Mouse (Mus musculus): ENCODE results near the gene Prkch. TPM values are rescaled to one million over a fixed set of nuclear protein-coding genes. Genes with fewer than 3 reads are reported as not detected.
"Not testable (repeated sequence)": the region's sequence is repeated elsewhere in the genome, so short reads cannot be mapped to it uniquely, and the experiment has no call there.

The Prkch gene
- polyA plus RNA-seq, 1 experiment from 2014 or later = 11.1 TPM

GRCm38 (mm10) chr12:73548259-73548658 lies 36.3 kb upstream of the Prkch start:
- Histone ChIP-seq H3K4me3 (no peak overlapping the region), H3K27ac (replicated peaks) (no peak overlapping the region), H3K27me3 (replicated peaks) (peaks cover 81% of the 10 kb centered on the region), H3K4me1 (peaks cover 17% of the 10 kb centered on the region), H3K4me2 (no peak overlapping the region), H3K36me3 (no peaks in the 10 kb centered on the region), H3K9me3 (no peaks in the 10 kb centered on the region), H3K9ac (no peak overlapping the region)
- ATAC-seq (ENCODE audit: extremely low read depth, insufficient number of reproducible peaks, low FRiP score, low TSS enrichment) = no peak
- 60% methylated on average over 8 of the region's 8 CpGs for WGBS

GRCm38 (mm10) chr12:73554155-73554554 lies 30.4 kb upstream of the Prkch start:
- WGBS = 2% methylated on average over 5 of the region's 5 CpGs
- no peak overlapping the region for H3K27ac ChIP-seq (replicated peaks)
- H3K27me3 ChIP-seq (replicated peaks) = peaks cover 23% of the 10 kb centered on the region
- no peaks in the 10 kb centered on the region for H3K36me3 ChIP-seq
- H3K4me1 ChIP-seq = no peaks in the 10 kb centered on the region
- H3K9ac ChIP-seq = no peak overlapping the region
- no peak for ATAC-seq (ENCODE audit: extremely low read depth, insufficient number of reproducible peaks, low FRiP score, low TSS enrichment)
- H3K9me3 ChIP-seq = no peaks in the 10 kb centered on the region
- no peak overlapping the region for H3K4me2 ChIP-seq
- no peak overlapping the region for H3K4me3 ChIP-seq

GRCm38 (mm10) chr12:73558525-73559195 lies 25.9 kb upstream of the Prkch start:
- no peaks in the 10 kb centered on the region; the same call in 1 of the 2 replicates for H3K9me3 ChIP-seq
- no peak overlapping the region for H3K4me2 ChIP-seq
- H3K4me3 ChIP-seq = no peak overlapping the region
- no peaks in the 10 kb centered on the region for H3K36me3 ChIP-seq
- H3K27me3 ChIP-seq (replicated peaks) = no peaks in the 10 kb centered on the region
- no peak overlapping the region for H3K27ac ChIP-seq (replicated peaks)
- H3K4me1 ChIP-seq = no peaks in the 10 kb centered on the region
- 87% methylated on average over 20 of the region's 20 CpGs for WGBS
- no peak overlapping the region for H3K9ac ChIP-seq
- ATAC-seq (ENCODE audit: extremely low read depth, insufficient number of reproducible peaks, low FRiP score, low TSS enrichment) = no peak

DNA sequence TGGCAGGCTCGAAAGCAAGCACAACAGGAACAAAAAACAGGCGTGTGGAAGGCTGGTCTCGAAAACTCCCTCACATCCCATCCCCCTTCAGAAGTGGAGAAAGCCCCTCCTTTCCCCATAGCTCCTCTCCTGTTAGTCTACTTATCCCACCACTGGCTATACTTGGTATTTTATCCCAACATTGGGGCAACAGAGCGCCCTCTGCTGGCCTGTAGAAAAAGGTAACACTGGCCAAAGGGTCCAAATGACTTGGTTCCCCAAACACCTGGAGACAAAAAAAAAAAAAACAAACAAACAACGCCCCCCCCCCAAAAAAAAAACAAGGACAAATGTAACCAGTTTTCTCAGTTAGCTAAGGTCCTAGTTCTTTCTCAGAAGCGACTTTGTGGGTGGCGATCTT lies 24.5 kb upstream of the Prkch start:
- Histone ChIP-seq H3K9ac (no peak overlapping the region), H3K27ac (replicated peaks) (no peak overlapping the region), H3K9me3 (no peaks in the 10 kb centered on the region; the same call in 1 of the 2 replicates), H3K4me2 (no peak overlapping the region), H3K36me3 (no peaks in the 10 kb centered on the region), H3K27me3 (replicated peaks) (no peaks in the 10 kb centered on the region), H3K4me3 (no peak overlapping the region), H3K4me1 (peaks cover 2% of the 10 kb centered on the region; the same call in 1 of the 2 replicates)
- no peak for ATAC-seq (ENCODE audit: extremely low read depth, insufficient number of reproducible peaks, low FRiP score, low TSS enrichment)
- 43% methylated on average over 7 of the region's 7 CpGs for WGBS

DNA sequence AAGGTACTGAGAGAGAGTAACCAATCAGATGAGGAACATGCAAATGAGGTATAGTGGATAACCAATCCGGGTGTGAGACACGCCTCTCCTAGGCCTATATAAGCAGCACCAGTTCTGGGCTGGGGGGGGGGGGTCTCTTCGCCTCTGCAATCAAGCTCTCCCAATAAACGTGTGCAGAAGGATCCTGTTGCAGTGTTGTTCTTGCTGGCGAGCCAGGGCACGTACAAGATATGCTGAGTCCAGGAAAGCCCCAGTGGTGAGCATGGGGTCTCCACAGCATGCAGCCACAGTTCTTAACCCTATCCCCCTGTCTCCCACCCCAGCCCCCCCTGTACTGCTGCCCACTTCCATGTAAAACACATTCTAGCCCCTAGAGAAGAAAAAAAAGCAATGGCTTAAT lies 21.5 kb upstream of the Prkch start:
- WGBS = 69% methylated on average over 6 of the region's 6 CpGs
- H3K4me3 ChIP-seq; H3K27me3 ChIP-seq (replicated peaks); H3K4me1 ChIP-seq; H3K9ac ChIP-seq; H3K9me3 ChIP-seq; H3K27ac ChIP-seq (replicated peaks); H3K4me2 ChIP-seq; ATAC-seq (ENCODE audit: extremely low read depth, insufficient number of reproducible peaks, low FRiP score, low TSS enrichment); H3K36me3 ChIP-seq: not testable (repeated sequence)

- Histone ChIP-seq H3K9ac (no peak overlapping the region), H3K9me3 (no peaks in the 10 kb centered on the region; the same call in 1 of the 2 replicates), H3K4me3 (no peak overlapping the region), H3K27ac (replicated peaks) (no peak overlapping the region), H3K4me1 (peaks cover 8% of the 10 kb centered on the region), H3K36me3 (no peaks in the 10 kb centered on the region), H3K27me3 (replicated peaks) (peaks cover 7% of the 10 kb centered on the region), H3K4me2 (no peak overlapping the region)
- 11% methylated on average over 10 of the region's 10 CpGs for WGBS
- ATAC-seq (ENCODE audit: extremely low read depth, insufficient number of reproducible peaks, low FRiP score, low TSS enrichment) = no peak
Observed at GRCm38 (mm10) chr12:73564176-73564575, 20.4 kb upstream of the Prkch start.

DNA sequence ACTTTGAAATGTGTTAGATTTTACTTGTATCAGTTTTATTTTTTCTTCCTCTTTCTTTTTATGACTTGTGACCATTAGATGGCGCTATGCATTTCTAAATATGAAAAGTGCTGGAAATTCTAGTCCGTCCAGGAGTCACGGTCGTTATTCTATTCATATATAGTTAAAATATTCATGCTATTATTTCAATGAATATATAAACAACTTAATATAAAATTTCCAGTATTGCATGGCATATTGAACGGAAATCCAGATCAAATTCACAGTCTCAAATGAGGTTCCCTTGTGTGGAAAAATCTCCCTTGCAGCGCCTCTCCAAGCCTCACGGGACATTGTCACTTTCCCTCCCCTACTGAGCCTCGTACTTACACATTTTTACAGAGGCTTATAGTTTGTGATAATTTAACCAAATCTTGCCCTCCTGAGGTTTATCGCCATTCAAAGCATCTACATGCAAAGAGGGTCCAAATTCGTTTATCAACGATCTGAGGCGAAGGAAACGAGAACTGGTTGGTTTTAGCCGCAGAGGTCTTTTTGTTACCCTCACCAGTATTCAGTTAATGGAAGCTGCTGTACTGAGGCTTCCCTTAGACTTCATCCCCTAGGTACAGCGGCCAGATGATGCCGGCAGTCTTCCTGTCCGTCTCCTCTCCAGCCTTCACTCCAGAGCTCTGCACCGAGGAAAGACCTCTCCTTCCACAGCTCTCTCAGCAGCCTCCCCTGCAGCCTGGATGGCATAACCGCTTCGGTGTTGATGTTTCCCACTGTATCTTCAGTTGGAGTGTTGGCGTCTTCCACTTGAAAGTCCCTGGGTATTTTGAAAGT lies 19.6 kb upstream of the Prkch start:
- H3K4me2 ChIP-seq = peak overlapping the region; percentile 82
- H3K4me1 ChIP-seq = peaks cover 8% of the 10 kb centered on the region
- no peak overlapping the region for H3K27ac ChIP-seq (replicated peaks)
- peak overlapping the region; percentile 75 for H3K9ac ChIP-seq
- ATAC-seq (ENCODE audit: extremely low read depth, insufficient number of reproducible peaks, low FRiP score, low TSS enrichment) = no peak
- H3K9me3 ChIP-seq = peaks cover 4% of the 10 kb centered on the region; the same call in 1 of the 2 replicates
- WGBS = 12% methylated on average over 21 of the region's 21 CpGs
- peak overlapping the region; percentile 53 for H3K4me3 ChIP-seq
- H3K27me3 ChIP-seq (replicated peaks) = peaks cover 7% of the 10 kb centered on the region
- H3K36me3 ChIP-seq = no peaks in the 10 kb centered on the region

DNA sequence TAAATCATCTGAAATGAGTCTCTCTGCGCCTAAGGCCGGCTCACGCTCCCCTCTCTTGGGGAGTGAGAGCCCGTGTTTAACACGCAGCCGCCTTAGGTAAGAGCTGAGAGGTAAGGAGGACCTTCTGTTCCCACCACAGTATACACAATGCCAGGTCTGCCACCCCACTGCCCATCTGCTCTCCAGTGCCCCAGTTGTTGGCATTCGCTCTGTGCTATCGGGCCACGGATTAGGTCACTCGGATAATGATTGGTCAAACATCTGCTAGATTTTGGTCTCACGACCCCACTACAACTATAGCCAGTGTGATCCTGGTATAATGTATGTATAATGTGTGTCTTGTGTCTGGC lies 19.0 kb upstream of the Prkch start:
- peak overlapping the region; percentile 82 for H3K4me2 ChIP-seq
- H3K4me3 ChIP-seq = peak overlapping the region; percentile 53
- 61% methylated on average over 11 of the region's 11 CpGs for WGBS
- H3K9me3 ChIP-seq = peaks cover 4% of the 10 kb centered on the region; the same call in 1 of the 2 replicates
- peaks cover 8% of the 10 kb centered on the region for H3K4me1 ChIP-seq
- ATAC-seq (ENCODE audit: extremely low read depth, insufficient number of reproducible peaks, low FRiP score, low TSS enrichment) = no peak
- H3K27me3 ChIP-seq (replicated peaks) = peaks cover 7% of the 10 kb centered on the region
- no peak overlapping the region for H3K27ac ChIP-seq (replicated peaks)
- no peaks in the 10 kb centered on the region for H3K36me3 ChIP-seq
- H3K9ac ChIP-seq = peak overlapping the region; percentile 75

- Histone ChIP-seq H3K4me1 (no peaks in the 10 kb centered on the region; the same call in 1 of the 2 replicates), H3K4me3 (no peak overlapping the region), H3K9ac (no peak overlapping the region; the same call in 1 of the 2 replicates), H3K4me2 (peak overlapping the region; percentile 50), H3K9me3 (peaks cover 1% of the 10 kb centered on the region; the same call in 1 of the 2 replicates), H3K27me3 (replicated peaks) (no peaks in the 10 kb centered on the region; the same call in 1 of the 2 replicates), H3K27ac (replicated peaks) (0 out of 2 replicates have a peak overlapping the region, but pooled peaks have one; percentile 2), H3K36me3 (no peaks in the 10 kb centered on the region)
- WGBS = 32% methylated on average over 15 of the region's 15 CpGs
- ATAC-seq (ENCODE audit: extremely low read depth, insufficient number of reproducible peaks, low FRiP score, low TSS enrichment) = no peak
Observed at GRCm38 (mm10) chr12:73574632-73575031, 10.0 kb upstream of the Prkch start.

- H3K27ac ChIP-seq (replicated peaks) = no peak overlapping the region
Observed at GRCm38 (mm10) chr12:73578141-73578540, 6.5 kb upstream of the Prkch start.

GRCm38 (mm10) chr12:73580811-73581210 lies 3.8 kb upstream of the Prkch start:
- H3K9ac ChIP-seq = no peak overlapping the region
- H3K36me3 ChIP-seq = no peaks in the 10 kb centered on the region
- peaks cover 19% of the 10 kb centered on the region for H3K27me3 ChIP-seq (replicated peaks)
- no peak overlapping the region for H3K27ac ChIP-seq (replicated peaks)
- peaks cover 9% of the 10 kb centered on the region; the same call in 1 of the 2 replicates for H3K4me1 ChIP-seq
- H3K4me2 ChIP-seq = no peak overlapping the region
- H3K4me3 ChIP-seq = no peak overlapping the region
- H3K9me3 ChIP-seq = no peaks in the 10 kb centered on the region
- ATAC-seq (ENCODE audit: extremely low read depth, insufficient number of reproducible peaks, low FRiP score, low TSS enrichment) = no peak
- WGBS = 75% methylated on average over 7 of the region's 7 CpGs

More at GRCm38 (mm10) chr12:73578141-73578540, 6.5 kb upstream of the Prkch start:
- no peaks in the 10 kb centered on the region for H3K36me3 ChIP-seq
- H3K4me2 ChIP-seq = no peak overlapping the region
- H3K27me3 ChIP-seq (replicated peaks) = peaks cover 11% of the 10 kb centered on the region
- no peak overlapping the region for H3K9ac ChIP-seq
- WGBS = 61% methylated on average over 6 of the region's 6 CpGs
- no peaks in the 10 kb centered on the region for H3K9me3 ChIP-seq
- no peaks in the 10 kb centered on the region; the same call in 1 of the 2 replicates for H3K4me1 ChIP-seq
- H3K4me3 ChIP-seq = no peak overlapping the region
- ATAC-seq (ENCODE audit: extremely low read depth, insufficient number of reproducible peaks, low FRiP score, low TSS enrichment) = no peak
